9 mouse cellular contexts compared by ENCODE assay signal in genomic region chr13:23453926-23454325, GRCm38 (mm10). TPM values are rescaled to one million over a fixed set of nuclear protein-coding genes. Genes with fewer than 3 reads are reported as not detected.
DNase-seq lines count a peak whose midpoint lies in the region; ATAC-seq and TF ChIP-seq lines count a peak whose summit lies in the region.
"Had no signal": no experiment of that assay in that cellular context is flagged by ENCODE, and none has a peak within 500 bp of the region (broad histone marks: within the 10 kb centered on the region; RNA-seq: fewer than 3 reads in every experiment).

No protein-coding gene starts in this region.

- no peaks in the 10 kb centered on the region; the same call in 1 of the 2 replicates for H3K27me3 ChIP-seq in hindbrain, embryonic 15.5 days
- no peaks in the 10 kb centered on the region for H3K27me3 ChIP-seq in midbrain, embryonic 14.5 days (ENCODE audit: control insufficient read depth, insufficient read depth, low read length)

- peak overlapping the region; percentile 72 for H3K4me2 ChIP-seq in hindbrain, embryonic 15.5 days
- peak overlapping the region; percentile 52 for H3K4me2 ChIP-seq in midbrain, embryonic 14.5 days (ENCODE audit: low read length)

- peak overlapping the region; percentile 57 for H3K9ac ChIP-seq in hindbrain, embryonic 15.5 days
- H3K9ac ChIP-seq in midbrain, embryonic 14.5 days (replicated peaks; ENCODE audit: low read length): peak overlapping the region; percentile 61; the same call in 1 of the 2 replicates

- H3K9me3 ChIP-seq in hindbrain, embryonic 15.5 days: no peaks in the 10 kb centered on the region
- H3K9me3 ChIP-seq in midbrain, embryonic 14.5 days (ENCODE audit: control insufficient read depth, low read length): no peaks in the 10 kb centered on the region

- DNase-seq in layer of hippocampus, adult 2 months (ENCODE audit: low spot score in 2 of 2): no peak
- DNase-seq in layer of hippocampus, postnatal 14 days (ENCODE audit: low spot score in 2 of 2): no peak
- DNase-seq in midbrain, embryonic 14.5 days: no peak
- DNase-seq in layer of hippocampus, postnatal 25 days (ENCODE audit: extremely low spot score in 1 of 2, low spot score in 1 of 2): no peak
- DNase-seq in right cerebral cortex, postnatal 25 days: no peak

- TF ChIP-seq CTCF in layer of hippocampus, adult 2 months (conservative IDR thresholded peaks at IDR 0.05): no peak

- H3K36me3 ChIP-seq in hindbrain, embryonic 15.5 days: no peaks in the 10 kb centered on the region
- no peaks in the 10 kb centered on the region for H3K36me3 ChIP-seq in midbrain, embryonic 14.5 days (ENCODE audit: control insufficient read depth, insufficient read depth, low read length)

- ATAC-seq in hindbrain, embryonic 15.5 days (ENCODE audit: low FRiP score, low read depth): no peak
- ATAC-seq in midbrain, embryonic 14.5 days (ENCODE audit: low FRiP score, low TSS enrichment): no peak
- no peak for ATAC-seq in megakaryocyte-erythroid progenitor cell, adult 5-6 weeks (replicated peaks; ENCODE audit: low FRiP score, low TSS enrichment, poor library complexity, severe bottlenecking)

- H3K27ac ChIP-seq in layer of hippocampus, adult 2 months: peak overlapping the region; percentile 70
- 0 out of 2 replicates have a peak overlapping the region, but pooled peaks have one; percentile 14 for H3K27ac ChIP-seq in brown adipose tissue, adult 24 weeks (replicated peaks; ENCODE audit: low read depth, low read length)
- peak overlapping the region; percentile 78 for H3K27ac ChIP-seq in hindbrain, embryonic 15.5 days (replicated peaks)
- peak overlapping the region; percentile 33; the same call in 1 of the 2 replicates for H3K27ac ChIP-seq in midbrain, embryonic 14.5 days (replicated peaks; ENCODE audit: low read depth, low read length)

- WGBS in hindbrain, embryonic 15.5 days: under 1% methylated on average over 9 of the region's 9 CpGs
- WGBS in midbrain, embryonic 14.5 days: under 1% methylated on average over 9 of the region's 9 CpGs

- H3K4me1 ChIP-seq in brown adipose tissue, adult 24 weeks (ENCODE audit: control insufficient read depth, insufficient read depth, insufficient read length, low read length): no peaks in the 10 kb centered on the region
- H3K4me1 ChIP-seq in hindbrain, embryonic 15.5 days (replicated peaks): peaks cover 2% of the 10 kb centered on the region; the same call in 1 of the 2 replicates
- 0 out of 2 replicates have a peak, but pooled peaks cover 2% of the 10 kb centered on the region for H3K4me1 ChIP-seq in midbrain, embryonic 14.5 days (ENCODE audit: control insufficient read depth, insufficient read depth, low read length)

- H3K4me3 ChIP-seq in layer of hippocampus, adult 2 months: peak overlapping the region; percentile 63
- H3K4me3 ChIP-seq in brown adipose tissue, adult 24 weeks (ENCODE audit: insufficient read depth, low read depth, low read length): peak overlapping the region; percentile 84
- H3K4me3 ChIP-seq in hindbrain, embryonic 15.5 days: peak overlapping the region; percentile 77
- H3K4me3 ChIP-seq in midbrain, embryonic 14.5 days (replicated peaks; ENCODE audit: low read depth, low read length): peak overlapping the region; percentile 63

RNA-seq across cellular contexts. Expression of gene Btn1a1, which starts 11.8 kb away (rescaled TPM):
- not detected for total RNA-seq in layer of hippocampus, adult 2 months (2021)
- total RNA-seq in layer of hippocampus, postnatal 14 days (2021): not detected
- polyA plus RNA-seq in brown adipose tissue, adult 24 weeks (2012; ENCODE audit: insufficient read depth, insufficient read length, missing spikeins): not detected in 2 replicates
- 0.17 TPM in 1 of 2 replicates, not detected in the other for polyA plus RNA-seq in hindbrain, embryonic 15.5 days (2015; fragmentation: Nextera tagmentation; extraction: Ambion mirVana)
- polyA plus RNA-seq in midbrain, embryonic 14.5 days (2014; fragmentation: Nextera tagmentation; extraction: Ambion mirVana): 0.09 TPM in 1 of 2 replicates, not detected in the other
- total RNA-seq in layer of hippocampus, postnatal 25 days (2021): not detected
- not detected in 2 replicates for total RNA-seq in megakaryocyte-erythroid progenitor cell, adult 5-6 weeks (2014; fragmentation: Nextera tagmentation)
- total RNA-seq in megakaryocyte-erythroid progenitor cell, adult 5-6 weeks (2017): not detected in 2 replicates
- total RNA-seq: adrenal gland, postnatal 36 days had no signal

RNA-seq across cellular contexts. Expression of gene Abt1, which starts 30.3 kb away (rescaled TPM):
- 1 to 10 TPM; 7.8 to 9.7 TPM for total RNA-seq in layer of hippocampus, adult 2 months (2021)
- 1 to 10 TPM; 7.0 TPM for total RNA-seq in layer of hippocampus, postnatal 14 days (2021)
- polyA plus RNA-seq in brown adipose tissue, adult 24 weeks (2012; ENCODE audit: insufficient read depth, insufficient read length, missing spikeins): 4.4 and 5.0 TPM in 2 replicates
- 8.8 and 9.1 TPM in 2 replicates for polyA plus RNA-seq in hindbrain, embryonic 15.5 days (2015; fragmentation: Nextera tagmentation; extraction: Ambion mirVana)
- 9.3 and 9.9 TPM in 2 replicates for polyA plus RNA-seq in midbrain, embryonic 14.5 days (2014; fragmentation: Nextera tagmentation; extraction: Ambion mirVana)
- 1 to 10 TPM; 8.5 to 8.9 TPM for total RNA-seq in layer of hippocampus, postnatal 25 days (2021)
- 8.0 and 10.7 TPM in 2 replicates for total RNA-seq in megakaryocyte-erythroid progenitor cell, adult 5-6 weeks (2014; fragmentation: Nextera tagmentation)
- total RNA-seq in megakaryocyte-erythroid progenitor cell, adult 5-6 weeks (2017): 12.8 and 13.7 TPM in 2 replicates

RNA-seq across cellular contexts. Expression of gene Btn2a2, which starts 34.7 kb away (rescaled TPM):
- under 1 TPM; 0.49 to 0.52 TPM for total RNA-seq in layer of hippocampus, adult 2 months (2021)
- 1 to 10 TPM in 1 of 2 experiments, under 1 TPM in 1; 0.58 to 1.0 TPM for total RNA-seq in layer of hippocampus, postnatal 14 days (2021)
- not detected in 2 replicates for polyA plus RNA-seq in brown adipose tissue, adult 24 weeks (2012; ENCODE audit: insufficient read depth, insufficient read length, missing spikeins)
- polyA plus RNA-seq in hindbrain, embryonic 15.5 days (2015; fragmentation: Nextera tagmentation; extraction: Ambion mirVana): 0.06 and 0.08 TPM in 2 replicates
- not detected in 2 replicates for polyA plus RNA-seq in midbrain, embryonic 14.5 days (2014; fragmentation: Nextera tagmentation; extraction: Ambion mirVana)
- under 1 TPM; 0.59 to 0.66 TPM for total RNA-seq in layer of hippocampus, postnatal 25 days (2021)
- not detected in 2 replicates for total RNA-seq in megakaryocyte-erythroid progenitor cell, adult 5-6 weeks (2014; fragmentation: Nextera tagmentation)
- not detected in 2 replicates for total RNA-seq in megakaryocyte-erythroid progenitor cell, adult 5-6 weeks (2017)
- total RNA-seq: adrenal gland, postnatal 36 days had no signal

Comparison
In these comparisons a context has a peak if more than half of its experiments do, and no peak if none do; other contexts are left out.
1. H3K27ac ChIP-seq: peak in every context shown above with its lines; median percentile 78 in hindbrain, embryonic 15.5 days; 70 in layer of hippocampus, adult 2 months; 33 in midbrain, embryonic 14.5 days; 14 in brown adipose tissue, adult 24 weeks.